Mouse (Mus musculus) MEL (cell line): ENCODE measurements at regions not wholly inside any gene's neighbourhood (a gene's known extent, or its start where the extent isn't known, plus 50 kb on each side); places are given as distances from the start of the nearest gene placed in this dataset.

ENCODE experiments used
- DNase-seq: peaks from one replicate; pipeline ENCODE4 v3.0.0; 2011; ENCODE audit warnings: low read depth, low spot score
- H3K27ac ChIP-seq: 2 replicates; pipeline ENCODE4 v1.5.1; 2012; ENCODE audit warnings: low read depth, mild to moderate bottlenecking, control low read depth, low read length, moderate library complexity; ENCODE audit not compliant: control insufficient read depth
- H3K27me3 ChIP-seq, 2 experiments: fragments of 150-350 bp in 1 of 2; sonication (generic) in 1 of 2; 2 replicates each; pipeline ENCODE4 v1.6.1; 2012; ENCODE audit warnings: low read length in 2 of 2, mild to moderate bottlenecking in 2 of 2, improper control_type of control experiment in 1 of 2, moderate library complexity in 1 of 2; ENCODE audit not compliant: insufficient read depth in 2 of 2, control insufficient read depth in 1 of 2
- H3K36me3 ChIP-seq, 2 experiments: 2 replicates each; pipeline ENCODE4 v1.6.1; 2012 to 2014; ENCODE audit warnings: low read length in 2 of 2, improper control_type of control experiment in 1 of 2, inconsistent platforms in 1 of 2, mild to moderate bottlenecking in 1 of 2; ENCODE audit not compliant: insufficient read depth in 2 of 2, control insufficient read depth in 1 of 2
- H3K4me1 ChIP-seq, 2 experiments: fragments of 150-350 bp in 1 of 2; sonication (generic) in 1 of 2; 2 replicates each; pipeline ENCODE4 v1.6.1; 2012; ENCODE audit warnings: low read length in 2 of 2, improper control_type of control experiment in 1 of 2, mild to moderate bottlenecking in 1 of 2; ENCODE audit not compliant: insufficient read depth in 2 of 2, control insufficient read depth in 1 of 2
- H3K4me3 ChIP-seq, 2 experiments: fragments of 150-350 bp in 1 of 2; sonication (generic) in 1 of 2; 2 replicates each; pipeline ENCODE4 v1.5.1; 2012; ENCODE audit warnings: low read depth in 2 of 2, low read length in 2 of 2, mild to moderate bottlenecking in 2 of 2, moderate library complexity in 2 of 2, control low read depth in 1 of 2, improper control_type of control experiment in 1 of 2; ENCODE audit not compliant: control insufficient read depth in 1 of 2, insufficient read depth in 1 of 2
- H3K79me2 ChIP-seq: 2 replicates; pipeline ENCODE4 v1.6.1; 2012; ENCODE audit warnings: mild to moderate bottlenecking, low read length, moderate library complexity; ENCODE audit not compliant: control insufficient read depth, poor library complexity, insufficient read depth
- H3K9ac ChIP-seq: 2 replicates; pipeline ENCODE4 v1.6.1; 2012; ENCODE audit warnings: low read depth, mild to moderate bottlenecking, control low read depth, low read length, moderate library complexity; ENCODE audit not compliant: control insufficient read depth, poor library complexity, severe bottlenecking
- H3K9me3 ChIP-seq: fragments of 150-350 bp; sonication (generic); replicated peaks from 2 replicates; pipeline ENCODE4 v1.6.1; 2012; ENCODE audit warnings: mild to moderate bottlenecking, low read length, improper control_type of control experiment, moderate library complexity; ENCODE audit not compliant: insufficient read depth
- CHD2 ChIP-seq: IDR thresholded peaks from 2 replicates; pipeline ENCODE4 v1.6.1; 2011; ENCODE audit warnings: low read length, improper control_type of control experiment
- CTCF ChIP-seq, 3 experiments: IDR thresholded peaks in 2 of 3; conservative IDR thresholded peaks in 1 of 3; 2 replicates each; pipeline ENCODE4 v1.5.1; 2011 to 2012; ENCODE audit warnings: low read length in 3 of 3, low read depth in 2 of 3, mild to moderate bottlenecking in 2 of 3, improper control_type of control experiment in 1 of 3, inconsistent platforms in 1 of 3, mixed read lengths in 1 of 3, moderate library complexity in 1 of 3; ENCODE audit not compliant: control insufficient read depth in 1 of 3, insufficient read depth in 1 of 3, poor library complexity in 1 of 3, severe bottlenecking in 1 of 3
- ELF1 ChIP-seq: IDR thresholded peaks from 2 replicates; pipeline ENCODE4 v1.6.1; 2014; ENCODE audit warnings: low read depth, mild to moderate bottlenecking, inconsistent platforms, low read length, improper control_type of control experiment, moderate library complexity
- GABPA ChIP-seq: IDR thresholded peaks from 2 replicates; pipeline ENCODE4 v1.6.1; 2012; ENCODE audit warnings: low read depth, mild to moderate bottlenecking, inconsistent platforms, low read length, improper control_type of control experiment, moderate library complexity
- HCFC1 ChIP-seq: IDR thresholded peaks from 2 replicates; pipeline ENCODE4 v1.6.1; 2012; ENCODE audit warnings: low read depth, mild to moderate bottlenecking, inconsistent platforms, low read length, improper control_type of control experiment, moderate library complexity
- MAFK ChIP-seq: IDR thresholded peaks from 2 replicates; pipeline ENCODE4 v1.6.1; 2011; ENCODE audit warnings: low read depth, mild to moderate bottlenecking, low read length, improper control_type of control experiment, borderline replicate concordance
- MAX ChIP-seq: IDR thresholded peaks from 2 replicates; pipeline ENCODE4 v1.6.1; 2011; ENCODE audit warnings: low read length, improper control_type of control experiment
- MXI1 ChIP-seq: IDR thresholded peaks from 2 replicates; pipeline ENCODE4 v1.6.1; 2011; ENCODE audit warnings: mild to moderate bottlenecking, low read depth, low read length, improper control_type of control experiment
- MYC ChIP-seq: IDR thresholded peaks from 2 replicates; pipeline ENCODE4 v1.6.1; 2011; ENCODE audit warnings: low read depth, mild to moderate bottlenecking, low read length, improper control_type of control experiment, moderate library complexity
- POLR2A ChIP-seq, 2 experiments: IDR thresholded peaks; 2 replicates each; pipeline ENCODE4 v1.6.1; 2011 to 2012; ENCODE audit warnings: low read length in 2 of 2, mild to moderate bottlenecking in 2 of 2, control low read depth in 1 of 2, improper control_type of control experiment in 1 of 2, low read depth in 1 of 2, moderate library complexity in 1 of 2; ENCODE audit not compliant: control insufficient read depth in 1 of 2, insufficient read depth in 1 of 2, poor library complexity in 1 of 2
- POLR2AphosphoS5 ChIP-seq: IDR thresholded peaks from 2 replicates; pipeline ENCODE4 v1.6.1; 2012; ENCODE audit warnings: low read depth, borderline replicate concordance, mild to moderate bottlenecking, inconsistent platforms, low read length, moderate library complexity, mixed read lengths
- RAD21 ChIP-seq: IDR thresholded peaks from 2 replicates; pipeline ENCODE4 v1.6.1; 2011; ENCODE audit warnings: mild to moderate bottlenecking, low read depth, low read length, improper control_type of control experiment
- RCOR1 ChIP-seq: IDR thresholded peaks from 2 replicates; pipeline ENCODE4 v1.6.1; 2012; ENCODE audit warnings: low read depth, mild to moderate bottlenecking, inconsistent platforms, low read length, improper control_type of control experiment
- SIN3A ChIP-seq: IDR thresholded peaks from 2 replicates; pipeline ENCODE4 v1.6.1; 2012; ENCODE audit warnings: low read length, improper control_type of control experiment, inconsistent platforms
- TAL1 ChIP-seq: IDR thresholded peaks from 2 replicates; pipeline ENCODE4 v1.6.1; 2012; ENCODE audit warnings: mild to moderate bottlenecking, inconsistent platforms, low read length, moderate library complexity, mixed read lengths
- TBP ChIP-seq: IDR thresholded peaks from 2 replicates; pipeline ENCODE4 v1.8.0; 2011; ENCODE audit warnings: low read depth, low read length, improper control_type of control experiment
- TCF12 ChIP-seq: IDR thresholded peaks from 2 replicates; pipeline ENCODE4 v1.6.1; 2014; ENCODE audit warnings: low read depth, mild to moderate bottlenecking, inconsistent platforms, low read length, improper control_type of control experiment, moderate library complexity
- USF1 ChIP-seq: IDR thresholded peaks from 2 replicates; pipeline ENCODE4 v1.6.1; 2014; ENCODE audit warnings: low read depth, mild to moderate bottlenecking, inconsistent platforms, low read length, improper control_type of control experiment, moderate library complexity
- USF2 ChIP-seq, 2 experiments: IDR thresholded peaks; 2 replicates each; pipeline ENCODE4 v1.6.1; 2011 to 2012; ENCODE audit warnings: improper control_type of control experiment in 2 of 2, low read length in 2 of 2, borderline replicate concordance in 1 of 2, inconsistent platforms in 1 of 2, low read depth in 1 of 2, mild to moderate bottlenecking in 1 of 2; ENCODE audit not compliant: insufficient read depth in 1 of 2
- ZC3H11A ChIP-seq: IDR thresholded peaks from 2 replicates; pipeline ENCODE4 v1.6.1; 2012; ENCODE audit warnings: low read depth, mild to moderate bottlenecking, inconsistent platforms, low read length, improper control_type of control experiment
- ZKSCAN1 ChIP-seq: IDR thresholded peaks from 2 replicates; pipeline ENCODE4 v1.6.1; 2012; ENCODE audit warnings: low read depth, mild to moderate bottlenecking, inconsistent platforms, low read length, improper control_type of control experiment, moderate library complexity

GRCm38 (mm10) chr4:142791823-142792605, 420.8 kb downstream of the Prdm2 start:
- TF ChIP-seq TCF12 (no peak), POLR2AphosphoS5 (no peak), USF2 (IDR thresholded peaks at IDR 0.05; ENCODE audit: borderline replicate concordance in 1 of 2, insufficient read depth in 1 of 2, low read depth in 1 of 2, low read length in 2 of 2) (no peak), TBP (no peak), ZC3H11A (no peak), HCFC1 (no peak), CHD2 (no peak), ELF1 (no peak)
- H3K9ac ChIP-seq: no peak overlapping the region
- H3K9me3 ChIP-seq: no peaks in the 10 kb centered on the region
- H3K4me1 ChIP-seq: no peaks in the 10 kb centered on the region
- no peak overlapping the region for H3K27ac ChIP-seq
- H3K36me3 ChIP-seq: no peaks in the 10 kb centered on the region
- H3K79me2 ChIP-seq: no peaks in the 10 kb centered on the region
- no peak overlapping the region for H3K4me3 ChIP-seq
- no peak for DNase-seq
- no peaks in the 10 kb centered on the region for H3K27me3 ChIP-seq

GRCm38 (mm10) chr4:142789048-142789447, 423.7 kb downstream of the Prdm2 start:
- H3K36me3 ChIP-seq: no peaks in the 10 kb centered on the region
- DNase-seq: no peak
- no peaks in the 10 kb centered on the region for H3K27me3 ChIP-seq
- TF ChIP-seq TBP: no peak
- no peak for TF ChIP-seq MAFK
- no peak for TF ChIP-seq SIN3A
- TF ChIP-seq ZKSCAN1: no peak
- TF ChIP-seq RCOR1: no peak
- TF ChIP-seq MAX: no peak
- TF ChIP-seq MXI1: no peak
- no peak for TF ChIP-seq MYC
- no peak for TF ChIP-seq CTCF (IDR thresholded peaks at IDR 0.05 in 2 of 3, conservative IDR thresholded peaks at IDR 0.05 in 1 of 3; ENCODE audit: control insufficient read depth in 1 of 3, insufficient read depth in 1 of 3, low read depth in 2 of 3, low read length in 3 of 3, poor library complexity in 1 of 3, severe bottlenecking in 1 of 3)
- no peak for TF ChIP-seq USF1
- TF ChIP-seq POLR2AphosphoS5: no peak
- no peak for TF ChIP-seq POLR2A (IDR thresholded peaks at IDR 0.05; ENCODE audit: control insufficient read depth in 1 of 2, insufficient read depth in 1 of 2, low read depth in 1 of 2, low read length in 2 of 2, poor library complexity in 1 of 2)
- no peak for TF ChIP-seq HCFC1
- TF ChIP-seq GABPA: no peak
- no peak for TF ChIP-seq USF2 (IDR thresholded peaks at IDR 0.05; ENCODE audit: borderline replicate concordance in 1 of 2, insufficient read depth in 1 of 2, low read depth in 1 of 2, low read length in 2 of 2)
- TF ChIP-seq TAL1: no peak
- no peak for TF ChIP-seq RAD21
- H3K4me3 ChIP-seq: no peak overlapping the region
- H3K4me1 ChIP-seq: no peaks in the 10 kb centered on the region
- H3K27ac ChIP-seq: no peak overlapping the region
- no peaks in the 10 kb centered on the region for H3K9me3 ChIP-seq
- H3K79me2 ChIP-seq: no peaks in the 10 kb centered on the region
- H3K9ac ChIP-seq: no peak overlapping the region
